Mouse (Mus musculus): ENCODE data around the gene Ndufb4.
A peak's percentile ranks its signal among the peaks of the same experiment; 100 is the strongest.

Gene Ndufb4

DNA sequence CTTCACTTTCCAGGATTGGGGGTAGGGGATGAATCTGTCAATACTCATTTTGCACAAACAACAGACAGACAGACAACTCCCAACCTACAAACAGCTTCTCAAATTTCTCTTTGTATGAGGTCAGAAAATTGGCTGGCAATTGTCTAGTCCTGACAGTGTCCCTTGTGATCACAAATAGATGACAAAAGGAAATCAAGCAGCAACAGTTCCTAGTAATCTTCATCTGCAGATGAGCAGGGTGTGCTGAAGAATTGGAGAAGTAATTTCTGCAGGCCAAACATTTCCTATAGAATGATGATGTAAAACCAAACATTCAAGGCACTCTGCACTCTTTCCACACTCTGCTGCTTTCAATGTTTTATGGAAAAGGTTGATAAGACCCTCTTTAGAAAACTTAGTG lies 16.5 kb downstream of the Ndufb4 start:
- DNase-seq (ENCODE audit: low read depth, low spot score): no peak

GRCm38 (mm10) chr16:37636107-37636506 lies 18.1 kb downstream of the Ndufb4 start:
- peak; percentile 49 for DNase-seq (ENCODE audit: low read depth, low spot score)

GRCm38 (mm10) chr16:37635095-37635494 lies 19.2 kb downstream of the Ndufb4 start:
- no peak for DNase-seq (ENCODE audit: low read depth, low spot score)

GRCm38 (mm10) chr16:37634578-37634977 lies 19.7 kb downstream of the Ndufb4 start:
- DNase-seq (ENCODE audit: low read depth, low spot score): no peak

DNA sequence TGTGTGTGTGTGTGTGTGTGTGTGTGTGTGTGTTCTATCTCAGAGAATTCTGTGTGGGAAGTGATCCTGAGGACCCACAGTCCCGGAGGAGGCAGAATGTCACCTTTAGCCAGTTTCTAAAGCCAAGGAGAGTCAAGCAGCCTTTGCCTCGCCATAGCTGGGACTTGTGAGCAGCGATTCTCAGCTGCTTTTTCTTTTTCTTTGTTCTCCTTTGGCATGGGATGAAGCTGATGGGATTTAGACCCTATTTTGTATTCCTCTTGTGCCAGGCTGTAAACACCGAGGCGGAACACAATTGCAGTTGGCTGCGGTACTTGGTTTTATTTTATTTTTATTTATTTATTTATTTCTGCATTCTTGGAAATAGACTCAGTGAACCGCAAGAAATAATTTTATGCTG lies 25.2 kb downstream of the Ndufb4 start:
- DNase-seq (ENCODE audit: low read depth, low spot score): no peak

DNA sequence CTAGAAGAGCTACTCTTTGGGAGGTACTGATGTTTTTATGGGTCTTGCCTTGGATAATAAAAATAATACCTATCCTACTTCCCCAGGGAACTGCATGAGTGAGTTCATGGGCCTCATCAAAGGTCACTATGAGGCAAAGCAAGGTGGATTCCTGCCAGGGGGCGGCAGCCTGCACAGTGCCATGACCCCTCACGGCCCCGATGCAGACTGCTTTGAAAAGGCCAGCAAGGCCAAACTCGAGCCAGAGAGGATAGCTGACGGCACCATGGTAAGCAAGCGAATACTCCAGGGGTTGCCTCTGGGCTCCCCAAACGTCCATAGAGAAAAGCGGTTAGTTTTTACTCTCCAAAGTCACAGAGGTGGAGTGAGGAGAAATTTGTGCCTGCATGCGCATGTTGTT lies 25.9 kb downstream of the Ndufb4 start:
- no peak for DNase-seq (ENCODE audit: low read depth, low spot score)

GRCm38 (mm10) chr16:37626388-37626949 lies 27.8 kb downstream of the Ndufb4 start:
- DNase-seq (ENCODE audit: low read depth, low spot score): no peak

DNA sequence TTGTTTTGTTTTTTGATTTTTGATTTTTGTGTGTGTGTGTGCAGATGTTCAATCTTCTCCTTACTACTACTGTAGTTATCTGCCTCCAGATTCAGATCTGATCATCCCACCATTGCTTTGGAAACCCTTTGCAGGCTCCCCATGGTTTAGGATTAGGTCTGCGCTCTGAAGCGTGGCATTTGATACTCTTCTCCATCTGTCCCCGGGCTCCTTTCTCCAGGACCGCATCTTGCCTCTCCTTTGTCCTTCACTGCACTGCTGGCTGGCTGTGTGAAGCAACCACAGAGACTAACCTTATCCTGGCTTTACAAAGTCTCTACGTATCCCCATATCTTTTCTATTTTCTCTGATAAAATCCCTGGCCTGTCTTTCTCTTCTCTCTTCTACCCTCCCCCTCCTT lies 31.3 kb downstream of the Ndufb4 start:
- DNase-seq (ENCODE audit: low read depth, low spot score): no peak

- DNase-seq (ENCODE audit: low read depth, low spot score): no peak
Observed at GRCm38 (mm10) chr16:37622403-37622802, 31.9 kb downstream of the Ndufb4 start.

- no peak for DNase-seq (ENCODE audit: low read depth, low spot score)
Observed at GRCm38 (mm10) chr16:37617695-37618094, 36.6 kb downstream of the Ndufb4 start.

- DNase-seq (ENCODE audit: low read depth, low spot score): no peak
Observed at GRCm38 (mm10) chr16:37616104-37616503, 38.1 kb downstream of the Ndufb4 start.

DNA sequence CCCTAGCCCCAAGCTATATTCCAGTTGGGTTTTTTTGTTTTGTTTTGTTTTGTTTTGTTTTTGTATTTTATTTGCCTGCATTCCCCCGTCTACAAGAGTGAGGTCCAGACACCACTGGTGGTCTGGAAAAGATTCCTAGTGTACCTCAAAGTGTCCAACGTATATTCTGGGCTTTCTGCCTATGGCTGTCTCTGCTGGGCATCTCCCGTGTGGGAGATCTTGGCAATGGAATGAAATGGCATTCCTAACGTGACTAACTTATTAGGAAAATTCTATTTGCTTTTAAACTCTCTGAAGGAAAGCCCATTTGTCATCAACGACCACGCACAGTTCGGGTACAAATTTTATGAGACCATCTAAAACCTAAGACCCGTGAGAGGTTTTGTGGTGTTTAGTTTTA lies 38.8 kb downstream of the Ndufb4 start:
- no peak for DNase-seq (ENCODE audit: low read depth, low spot score)

- no peak for DNase-seq (ENCODE audit: low read depth, low spot score)
Observed at GRCm38 (mm10) chr16:37614540-37614939, 39.7 kb downstream of the Ndufb4 start.

- DNase-seq (ENCODE audit: low read depth, low spot score): no peak
Observed at GRCm38 (mm10) chr16:37612013-37612412, 42.2 kb downstream of the Ndufb4 start.

DNA sequence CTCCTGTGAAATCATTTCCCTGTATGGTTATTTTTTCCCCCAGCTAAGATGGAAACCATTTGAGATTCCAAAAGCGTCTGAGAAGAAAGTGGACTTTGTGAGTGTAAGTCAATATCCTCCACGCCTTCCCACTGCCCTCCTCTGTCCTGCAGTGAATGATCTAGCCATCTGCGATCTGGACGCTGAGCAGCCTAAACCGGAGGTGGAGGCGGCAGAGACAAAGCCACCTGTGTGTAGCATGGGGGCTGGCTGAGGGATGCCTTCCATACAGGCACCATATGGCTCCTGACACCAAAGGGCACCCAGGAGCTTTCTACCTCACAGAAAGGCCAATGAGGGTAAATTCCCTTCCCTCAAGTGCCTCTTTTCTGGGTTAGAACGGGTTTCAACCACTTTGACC lies 43.2 kb downstream of the Ndufb4 start:
- DNase-seq (ENCODE audit: low read depth, low spot score): no peak

GRCm38 (mm10) chr16:37610333-37610732 lies 43.9 kb downstream of the Ndufb4 start:
- no peak for DNase-seq (ENCODE audit: low read depth, low spot score)

- no peak for DNase-seq (ENCODE audit: low read depth, low spot score)
Observed at GRCm38 (mm10) chr16:37604243-37604642, 50.0 kb downstream of the Ndufb4 start.

- no peak for DNase-seq (ENCODE audit: low read depth, low spot score)
Observed at GRCm38 (mm10) chr16:37603431-37603830, 50.8 kb downstream of the Ndufb4 start.

GRCm38 (mm10) chr16:37599326-37599725 lies 54.9 kb downstream of the Ndufb4 start:
- DNase-seq (ENCODE audit: low read depth, low spot score): no peak

GRCm38 (mm10) chr16:37598463-37598862 lies 55.8 kb downstream of the Ndufb4 start:
- DNase-seq (ENCODE audit: low read depth, low spot score): no peak

GRCm38 (mm10) chr16:37597412-37597811 lies 56.8 kb downstream of the Ndufb4 start:
- DNase-seq (ENCODE audit: low read depth, low spot score): no peak

Data from ES-CJ7 (cell line).